Mouse (Mus musculus): ENCODE measurements around the gene Mast4. TPM values are rescaled to one million over a fixed set of nuclear protein-coding genes. Genes with fewer than 3 reads are reported as not detected.

Mast4 gene
- polyA plus RNA-seq, 1 experiment, result 0.27 TPM

DNA sequence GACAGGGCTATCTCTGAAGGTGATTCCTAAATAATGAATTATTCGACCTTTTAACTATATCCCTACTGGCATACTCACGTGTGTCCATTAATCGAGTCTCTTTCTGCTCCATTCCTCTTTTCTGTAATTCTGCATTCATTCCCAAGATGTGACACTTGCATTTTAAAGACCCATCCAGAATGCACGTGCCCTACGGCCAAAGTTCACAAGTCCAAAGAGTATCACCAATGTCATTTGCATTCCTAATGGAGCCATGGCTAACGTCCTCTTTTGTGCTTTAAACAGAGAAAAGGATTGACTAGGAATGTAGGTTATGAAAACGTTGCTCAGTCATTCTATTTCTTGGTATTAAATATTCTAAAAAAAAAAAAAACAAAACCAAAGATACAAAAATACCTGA is 157.4 kb downstream of the Mast4 start:
- Histone ChIP-seq H3K4me3 (ENCODE audit: insufficient read depth, low read length) (no peak overlapping the region), H3K4me1 (ENCODE audit: control insufficient read depth, insufficient read depth, low read length) (no peaks in the 10 kb centered on the region), H3K27ac (ENCODE audit: insufficient read depth, low read depth, low read length) (no peak overlapping the region)
- TF ChIP-seq CTCF (IDR thresholded peaks at IDR 0.05; ENCODE audit: low read depth, low read length) (no peak), POLR2A (IDR thresholded peaks at IDR 0.05; ENCODE audit: borderline replicate concordance, low read depth, low read length) (no peak)

DNA sequence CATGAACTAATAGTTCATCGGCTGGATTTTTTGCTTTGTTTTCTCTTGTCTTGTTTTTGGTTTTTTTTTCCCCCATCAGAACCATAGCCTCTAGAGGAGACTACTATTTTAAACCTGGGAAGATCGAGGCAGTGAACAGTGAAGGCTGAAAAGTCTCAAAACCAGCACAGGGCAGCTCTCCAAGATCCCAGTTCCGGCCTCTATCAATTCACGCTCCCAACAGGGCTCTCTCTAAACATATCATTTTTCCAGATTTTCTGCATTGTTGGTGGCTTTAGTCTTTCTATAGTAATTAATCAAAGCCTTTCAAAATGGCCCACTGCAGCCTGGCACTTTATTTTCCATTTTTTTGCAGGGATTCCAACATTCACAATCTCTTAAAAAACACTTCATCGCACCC is 159.9 kb downstream of the Mast4 start:
- TF ChIP-seq POLR2A (IDR thresholded peaks at IDR 0.05; ENCODE audit: borderline replicate concordance, low read depth, low read length), result no peak
- H3K4me3 ChIP-seq (ENCODE audit: insufficient read depth, low read length), result no peak overlapping the region
- H3K4me1 ChIP-seq (ENCODE audit: control insufficient read depth, insufficient read depth, low read length), result no peaks in the 10 kb centered on the region
- no peak overlapping the region for H3K27ac ChIP-seq (ENCODE audit: insufficient read depth, low read depth, low read length)

DNA sequence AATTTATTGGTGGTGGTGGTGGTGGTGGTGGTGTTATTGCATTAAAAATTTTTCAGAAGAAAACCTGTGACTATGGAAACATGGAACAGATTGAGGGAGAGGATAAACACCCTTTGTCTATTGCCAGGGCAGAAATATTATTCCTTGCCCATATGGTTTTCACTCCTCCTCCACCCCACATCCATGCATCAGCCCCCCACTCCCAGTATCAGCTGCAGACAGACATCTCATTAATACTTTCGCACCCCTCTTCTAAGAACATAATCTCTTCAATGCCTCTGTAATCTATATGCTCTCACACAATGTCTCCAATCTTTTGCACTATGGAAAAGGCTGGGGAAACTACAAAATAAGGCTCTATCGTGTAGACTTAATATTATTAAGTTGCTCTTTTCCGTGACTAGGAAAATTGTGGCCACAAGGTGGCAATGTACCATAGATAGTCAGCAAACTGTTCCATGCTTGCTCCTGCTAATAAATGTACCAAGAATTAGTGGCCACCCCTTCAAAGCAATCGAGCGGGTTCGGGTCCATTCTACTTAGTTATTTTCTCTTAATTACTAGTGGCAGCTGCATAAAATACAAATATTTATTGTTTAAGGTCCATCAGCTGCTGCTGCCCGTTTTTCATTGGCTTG is 160.6 kb downstream of the Mast4 start:
- H3K4me1 ChIP-seq (ENCODE audit: control insufficient read depth, insufficient read depth, low read length), result no peaks in the 10 kb centered on the region
- TF ChIP-seq POLR2A (IDR thresholded peaks at IDR 0.05; ENCODE audit: borderline replicate concordance, low read depth, low read length), result no peak
- no peak for TF ChIP-seq CTCF (IDR thresholded peaks at IDR 0.05; ENCODE audit: low read depth, low read length)
- no peak overlapping the region for H3K4me3 ChIP-seq (ENCODE audit: insufficient read depth, low read length)
- no peak overlapping the region for H3K27ac ChIP-seq (ENCODE audit: insufficient read depth, low read depth, low read length)

DNA sequence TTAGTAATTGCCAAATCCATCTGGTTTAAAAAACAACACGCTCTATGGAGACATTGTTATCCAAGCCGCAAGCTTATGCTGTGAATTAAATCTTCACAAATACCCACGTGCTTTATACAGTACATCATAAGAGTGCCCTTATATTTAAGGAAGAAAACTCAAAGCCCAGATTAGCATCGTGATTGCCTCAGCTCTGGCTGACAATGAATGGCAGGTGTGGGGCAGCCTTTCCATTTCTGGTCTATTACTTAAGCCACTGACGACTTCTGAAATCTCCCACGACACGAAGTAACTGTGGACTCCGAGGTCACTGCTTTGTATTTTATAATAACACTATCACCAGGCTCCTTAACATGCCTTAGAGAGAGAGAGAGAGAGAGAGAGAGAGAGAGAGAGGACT is 182.4 kb downstream of the Mast4 start:
- no peak overlapping the region for H3K27ac ChIP-seq (ENCODE audit: insufficient read depth, low read depth, low read length)
- H3K4me3 ChIP-seq (ENCODE audit: insufficient read depth, low read length), result no peak overlapping the region
- no peaks in the 10 kb centered on the region for H3K4me1 ChIP-seq (ENCODE audit: control insufficient read depth, insufficient read depth, low read length)
- TF ChIP-seq CTCF (IDR thresholded peaks at IDR 0.05; ENCODE audit: low read depth, low read length) (no peak), POLR2A (IDR thresholded peaks at IDR 0.05; ENCODE audit: borderline replicate concordance, low read depth, low read length) (no peak)

DNA sequence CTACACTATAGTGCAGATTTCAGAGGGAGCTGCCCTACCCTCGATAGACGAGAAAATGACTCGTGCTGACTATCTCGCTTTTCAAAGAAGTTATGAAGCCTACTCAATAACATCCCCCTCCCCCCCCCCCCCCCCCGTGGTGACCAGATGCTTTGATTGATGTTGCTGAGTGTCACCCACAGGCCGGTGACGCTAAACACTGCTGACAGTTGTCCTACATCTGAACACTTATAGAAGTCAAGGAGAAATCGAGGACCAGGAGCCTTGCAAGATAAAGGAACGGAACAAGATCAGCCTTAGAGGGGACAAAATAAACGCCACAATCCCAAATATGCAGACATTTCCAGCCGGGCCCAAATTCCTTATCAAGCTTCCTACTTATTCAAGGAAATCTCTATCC is 183.1 kb downstream of the Mast4 start:
- Histone ChIP-seq H3K4me3 (ENCODE audit: insufficient read depth, low read length) (no peak overlapping the region), H3K27ac (ENCODE audit: insufficient read depth, low read depth, low read length) (no peak overlapping the region), H3K4me1 (ENCODE audit: control insufficient read depth, insufficient read depth, low read length) (no peaks in the 10 kb centered on the region)
- no peak for TF ChIP-seq CTCF (IDR thresholded peaks at IDR 0.05; ENCODE audit: low read depth, low read length)

DNA sequence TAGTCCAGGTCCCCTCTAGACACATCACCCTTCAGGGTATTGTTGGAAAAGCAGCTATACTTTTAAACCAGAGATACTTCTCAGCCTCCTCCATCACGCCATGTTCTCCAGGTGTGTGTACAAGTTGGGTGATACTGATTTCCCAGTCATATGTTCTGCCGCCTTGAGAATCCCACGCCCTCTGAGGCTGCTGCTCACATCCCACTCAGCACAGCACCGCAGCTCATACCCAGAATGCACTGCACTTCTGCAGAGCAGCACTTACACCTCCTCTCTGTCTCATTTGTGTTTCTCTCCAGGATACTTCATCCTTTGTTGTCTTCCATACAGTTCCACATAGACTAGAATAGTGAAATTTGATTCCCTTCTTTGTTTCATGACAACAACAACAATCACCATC is 183.6 kb downstream of the Mast4 start:
- H3K27ac ChIP-seq (ENCODE audit: insufficient read depth, low read depth, low read length), result no peak overlapping the region
- H3K4me1 ChIP-seq (ENCODE audit: control insufficient read depth, insufficient read depth, low read length), result no peaks in the 10 kb centered on the region
- no peak for TF ChIP-seq CTCF (IDR thresholded peaks at IDR 0.05; ENCODE audit: low read depth, low read length)
- TF ChIP-seq POLR2A (IDR thresholded peaks at IDR 0.05; ENCODE audit: borderline replicate concordance, low read depth, low read length), result no peak
- H3K4me3 ChIP-seq (ENCODE audit: insufficient read depth, low read length), result no peak overlapping the region

DNA sequence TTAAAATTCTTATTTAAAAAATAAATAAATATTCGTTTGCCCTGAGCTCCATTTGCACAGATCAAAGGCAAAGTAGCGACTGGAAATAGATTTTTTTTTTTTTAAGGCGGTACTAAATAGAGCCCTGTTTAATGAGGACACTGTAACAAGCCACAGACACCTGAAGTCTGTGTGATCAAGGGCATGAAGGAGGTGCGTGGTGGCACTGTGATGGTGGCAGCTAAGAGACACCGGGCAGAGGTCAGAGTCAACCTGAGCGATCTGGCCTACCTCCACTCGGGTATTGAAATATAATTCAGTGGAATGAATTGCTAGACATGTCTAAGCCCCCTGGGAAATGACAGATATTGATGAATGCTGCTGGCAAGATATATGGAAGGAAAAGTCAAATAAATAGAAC is 184.9 kb downstream of the Mast4 start:
- TF ChIP-seq CTCF (IDR thresholded peaks at IDR 0.05; ENCODE audit: low read depth, low read length) (no peak), POLR2A (IDR thresholded peaks at IDR 0.05; ENCODE audit: borderline replicate concordance, low read depth, low read length) (no peak)
- Histone ChIP-seq H3K4me3 (ENCODE audit: insufficient read depth, low read length) (no peak overlapping the region), H3K27ac (ENCODE audit: insufficient read depth, low read depth, low read length) (no peak overlapping the region), H3K4me1 (ENCODE audit: control insufficient read depth, insufficient read depth, low read length) (no peaks in the 10 kb centered on the region)

DNA sequence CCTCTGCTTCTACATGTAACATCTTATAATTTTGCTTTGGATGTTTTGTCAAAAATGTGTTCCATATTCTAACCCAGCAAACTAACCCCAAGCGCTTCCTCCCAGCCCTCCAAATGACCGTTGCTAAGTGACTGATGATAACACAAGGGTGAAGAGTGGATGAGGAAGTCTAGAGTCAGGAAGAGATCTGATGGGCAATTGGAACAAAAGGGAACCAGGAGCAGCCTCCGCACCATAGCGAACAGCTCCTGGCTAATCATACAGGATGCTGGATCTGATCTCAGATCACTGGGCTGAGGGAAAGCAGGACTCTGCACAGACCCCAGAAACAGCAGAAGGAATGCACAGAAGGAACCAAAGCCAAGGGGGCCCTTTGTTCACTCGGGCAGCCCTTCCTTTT is 190.0 kb downstream of the Mast4 start:
- TF ChIP-seq CTCF (IDR thresholded peaks at IDR 0.05; ENCODE audit: low read depth, low read length), result no peak
- TF ChIP-seq POLR2A (IDR thresholded peaks at IDR 0.05; ENCODE audit: borderline replicate concordance, low read depth, low read length), result no peak
- H3K27ac ChIP-seq (ENCODE audit: insufficient read depth, low read depth, low read length), result no peak overlapping the region
- H3K4me3 ChIP-seq (ENCODE audit: insufficient read depth, low read length), result no peak overlapping the region
- H3K4me1 ChIP-seq (ENCODE audit: control insufficient read depth, insufficient read depth, low read length), result no peaks in the 10 kb centered on the region

DNA sequence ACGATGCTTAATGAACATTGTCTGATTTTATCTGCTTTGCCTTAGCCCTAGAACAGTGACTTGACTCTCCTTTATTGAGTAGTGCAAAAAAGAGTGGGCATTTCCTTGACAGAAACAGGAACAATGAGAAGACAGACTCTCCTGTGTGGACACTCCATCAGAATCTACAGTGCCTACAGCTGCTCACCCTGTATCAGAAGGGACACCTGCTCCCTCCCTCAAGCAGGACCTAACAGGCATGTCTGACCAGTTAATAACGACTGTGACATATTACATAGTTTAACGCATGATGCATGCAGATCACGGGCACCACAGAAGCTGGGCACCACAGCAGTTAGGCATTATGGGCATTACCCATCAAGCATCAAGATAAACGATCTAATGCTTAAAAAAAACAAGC is 193.0 kb downstream of the Mast4 start:
- H3K27ac ChIP-seq (ENCODE audit: insufficient read depth, low read depth, low read length), result no peak overlapping the region
- TF ChIP-seq POLR2A (IDR thresholded peaks at IDR 0.05; ENCODE audit: borderline replicate concordance, low read depth, low read length), result no peak
- H3K4me3 ChIP-seq (ENCODE audit: insufficient read depth, low read length), result no peak overlapping the region
- no peaks in the 10 kb centered on the region for H3K4me1 ChIP-seq (ENCODE audit: control insufficient read depth, insufficient read depth, low read length)

DNA sequence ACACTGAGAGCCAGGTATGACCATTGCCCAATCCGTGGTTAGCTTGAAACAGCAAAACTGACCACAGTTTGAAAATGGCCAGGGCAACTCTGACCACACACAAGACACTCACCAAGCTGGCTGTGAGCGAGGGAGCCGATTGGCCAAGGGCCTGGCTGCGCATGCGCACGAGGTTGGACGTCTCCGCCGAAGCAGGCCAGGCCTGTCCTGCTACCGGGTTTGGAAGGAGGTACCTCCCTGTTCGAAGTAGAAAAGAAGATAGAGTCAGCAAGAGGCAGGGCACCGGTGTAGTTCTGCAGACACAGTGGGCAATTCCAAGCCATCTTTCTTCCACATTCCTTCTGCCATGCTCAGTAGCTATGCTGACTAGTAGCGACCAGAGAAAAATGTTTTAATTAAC is 194.2 kb downstream of the Mast4 start:
- H3K4me3 ChIP-seq (ENCODE audit: insufficient read depth, low read length), result no peak overlapping the region

DNA sequence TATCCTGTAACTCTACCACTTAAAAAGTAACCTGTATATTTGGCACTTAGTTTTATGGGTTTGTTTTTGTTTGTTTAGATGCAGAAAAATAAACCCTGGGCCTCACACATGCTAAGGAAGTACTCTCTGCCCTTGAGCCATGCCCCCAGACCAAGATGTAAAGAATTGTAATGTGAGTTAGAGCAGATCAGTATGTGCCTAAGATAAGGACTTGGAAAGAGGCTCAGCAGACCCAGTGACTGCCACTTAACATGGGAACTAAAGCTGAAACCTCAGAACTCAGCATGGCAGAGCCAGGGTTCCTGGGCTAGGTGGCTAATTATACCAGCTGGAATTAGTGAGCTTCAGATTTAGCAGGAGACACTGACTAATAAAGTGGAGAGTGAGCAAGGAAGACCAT is 196.0 kb downstream of the Mast4 start:
- Histone ChIP-seq H3K27ac (ENCODE audit: insufficient read depth, low read depth, low read length) (no peak overlapping the region), H3K4me1 (ENCODE audit: control insufficient read depth, insufficient read depth, low read length) (no peaks in the 10 kb centered on the region), H3K4me3 (ENCODE audit: insufficient read depth, low read length) (no peak overlapping the region)
- TF ChIP-seq POLR2A (IDR thresholded peaks at IDR 0.05; ENCODE audit: borderline replicate concordance, low read depth, low read length), result no peak
- no peak for TF ChIP-seq CTCF (IDR thresholded peaks at IDR 0.05; ENCODE audit: low read depth, low read length)

More for the DNA sequence above, 194.2 kb downstream of the Mast4 start:
- no peak overlapping the region for H3K27ac ChIP-seq (ENCODE audit: insufficient read depth, low read depth, low read length)
- TF ChIP-seq POLR2A (IDR thresholded peaks at IDR 0.05; ENCODE audit: borderline replicate concordance, low read depth, low read length), result no peak
- no peaks in the 10 kb centered on the region for H3K4me1 ChIP-seq (ENCODE audit: control insufficient read depth, insufficient read depth, low read length)
